Mouse (Mus musculus) hindlimb bud, embryonic 11.5 days (tissue): ENCODE measurements around the gene Rbm42.

ENCODE experiments used
- DNase-seq: peaks from one replicate; pipeline ENCODE4 v3.0.0-alpha.2; 2012; ENCODE audit warnings: low read depth, low spot score; ENCODE audit errors: extremely low spot score

Rbm42 gene

GRCm38 (mm10) chr7:30591605-30591951 lies 58.5 kb downstream of the Rbm42 start:
- DNase-seq, result no peak
